Mouse (Mus musculus) lung, postnatal 4 days (tissue): ENCODE data around the gene Elavl2.

Experiments used
- DNase-seq, 2 experiments: peaks; one replicate each; pipeline ENCODE4 v3.0.0; 2021

Elavl2 gene

GRCm38 (mm10) chr4:91208415-91209292 is 191.9 kb downstream of the Elavl2 start:
- DNase-seq: peak in 1 of 2 experiments; percentile 25
